Comparison of ENCODE assay signal across 8 mouse cellular contexts in the genomic region with DNA sequence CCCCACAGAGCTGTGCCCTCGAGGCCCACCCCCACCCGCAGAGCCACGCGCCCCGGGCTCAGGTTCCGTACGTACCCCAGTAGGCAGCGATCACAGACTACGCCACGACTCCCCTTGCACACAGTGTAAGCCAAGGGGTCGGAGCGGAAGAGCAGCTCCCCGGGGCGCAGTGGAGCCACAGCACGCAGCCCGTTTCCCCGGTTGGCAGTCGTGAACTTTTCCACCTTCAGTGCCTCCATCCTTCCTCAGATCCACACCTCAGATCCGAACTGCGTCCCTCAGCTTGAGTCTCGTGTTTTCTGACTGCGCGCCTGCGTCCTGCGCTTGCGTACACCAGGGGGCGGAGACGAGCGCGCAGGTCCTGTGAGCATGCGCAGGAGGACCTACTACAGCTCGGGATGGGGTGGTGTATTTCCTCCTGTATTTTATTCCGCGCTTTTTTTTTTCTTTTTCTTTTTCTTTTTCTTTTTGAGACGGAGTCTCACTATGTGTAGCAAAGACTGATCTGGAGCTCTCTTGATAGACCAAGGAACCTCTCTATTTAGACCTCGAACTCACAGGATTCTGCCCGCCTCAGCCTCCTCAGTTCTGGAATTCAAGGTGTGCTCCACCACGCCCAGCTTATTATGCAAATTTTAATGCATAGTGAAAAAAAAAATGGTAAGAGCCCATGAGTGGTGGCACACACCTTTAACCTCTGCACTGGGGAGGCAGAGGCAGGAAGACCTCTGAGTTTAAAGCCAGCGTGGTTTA. TPM values are rescaled to one million over a fixed set of nuclear protein-coding genes. Genes with fewer than 3 reads are reported as not detected.
DNase-seq lines count a peak whose midpoint lies in the region; ATAC-seq lines count a peak whose summit lies in the region.

Gene Smyd3, minus strand, starts transcription at position 329 of the 753 bp plus-strand sequence.

- peak within 1 kb of the TSS; percentile 80 for H3K4me3 ChIP-seq in brown adipose tissue, adult 24 weeks (ENCODE audit: insufficient read depth, low read depth, low read length)
- peak within 1 kb of the TSS; percentile 62 to 92 for H3K4me3 ChIP-seq in heart, embryonic 14.5 days (ENCODE audit: control insufficient read depth in 1 of 2, insufficient read depth in 1 of 2, low read depth in 1 of 2, low read length in 2 of 2)
- H3K4me3 ChIP-seq in liver, embryonic 13.5 days (replicated peaks) = peak within 1 kb of the TSS; percentile 81
- H3K4me3 ChIP-seq in stomach, embryonic 16.5 days (replicated peaks; ENCODE audit: low read length) = peak within 1 kb of the TSS; percentile 72

- H3K9ac ChIP-seq in heart, embryonic 14.5 days (ENCODE audit: low read length) = peak within 1 kb of the TSS; percentile 79
- H3K9ac ChIP-seq in liver, embryonic 13.5 days = peak within 1 kb of the TSS; percentile 87
- peak within 1 kb of the TSS; percentile 76 for H3K9ac ChIP-seq in stomach, embryonic 16.5 days (ENCODE audit: low read length)

- H3K27me3 ChIP-seq in heart, embryonic 14.5 days (ENCODE audit: control insufficient read depth, insufficient read depth, low read length) = no peaks in the 10 kb centered on the region
- no peaks in the 10 kb centered on the region for H3K27me3 ChIP-seq in liver, embryonic 13.5 days
- H3K27me3 ChIP-seq in stomach, embryonic 16.5 days (ENCODE audit: control insufficient read depth, insufficient read depth, low read length) = no peaks in the 10 kb centered on the region

- H3K27ac ChIP-seq in brown adipose tissue, adult 24 weeks (replicated peaks; ENCODE audit: low read depth, low read length) = no peak within 1 kb of the TSS
- peak within 1 kb of the TSS in 1 of 2 experiments; percentile 29; a peak in 2 of 4 replicates for H3K27ac ChIP-seq in heart, embryonic 14.5 days (replicated peaks in 1 of 2; ENCODE audit: control insufficient read depth in 1 of 2, insufficient read depth in 1 of 2, low read depth in 2 of 2, low read length in 2 of 2)
- peak within 1 kb of the TSS; percentile 83 for H3K27ac ChIP-seq in liver, embryonic 13.5 days
- peak within 1 kb of the TSS; percentile 53; the same call in 1 of the 2 replicates for H3K27ac ChIP-seq in stomach, embryonic 16.5 days (ENCODE audit: low read length)

- H3K9me3 ChIP-seq in heart, embryonic 14.5 days (ENCODE audit: control insufficient read depth, low read length) = no peaks in the 10 kb centered on the region
- no peaks in the 10 kb centered on the region for H3K9me3 ChIP-seq in liver, embryonic 13.5 days (replicated peaks)
- H3K9me3 ChIP-seq in stomach, embryonic 16.5 days (replicated peaks; ENCODE audit: control insufficient read depth, low read length) = no peaks in the 10 kb centered on the region

- ATAC-seq in heart, embryonic 14.5 days (ENCODE audit: insufficient number of reproducible peaks, insufficient read depth, low FRiP score, low read depth) = peak; percentile 72
- ATAC-seq in liver, embryonic 13.5 days (ENCODE audit: low read depth) = peak; percentile 90
- ATAC-seq in stomach, embryonic 16.5 days (ENCODE audit: insufficient read depth, low FRiP score) = peak; percentile 84

- H3K4me2 ChIP-seq in heart, embryonic 14.5 days (ENCODE audit: low read length) = peak within 1 kb of the TSS; percentile 74
- H3K4me2 ChIP-seq in liver, embryonic 13.5 days = peak within 1 kb of the TSS; percentile 100
- H3K4me2 ChIP-seq in stomach, embryonic 16.5 days (ENCODE audit: low read depth, low read length) = peak within 1 kb of the TSS; percentile 95

- 6% methylated on average over 39 of the region's 39 CpGs for WGBS in heart, embryonic 14.5 days
- WGBS in liver, embryonic 13.5 days (ENCODE audit: insufficient replicate concordance) = 4% methylated on average over 39 of the region's 39 CpGs
- 5% methylated on average over 39 of the region's 39 CpGs for WGBS in stomach, embryonic 16.5 days

- no peaks in the 10 kb centered on the region for H3K36me3 ChIP-seq in heart, embryonic 14.5 days (ENCODE audit: control insufficient read depth, insufficient read depth, low read length)
- no peaks in the 10 kb centered on the region for H3K36me3 ChIP-seq in liver, embryonic 13.5 days
- H3K36me3 ChIP-seq in stomach, embryonic 16.5 days (ENCODE audit: control insufficient read depth, insufficient read depth, low read length) = no peaks in the 10 kb centered on the region

- peak; percentile 96 for DNase-seq in CD4-positive, CD25-positive, alpha-beta regulatory T cell, adult 2 months (ENCODE audit: low read depth, low spot score)
- peak; percentile 19 for DNase-seq in fat pad, adult 2 months (ENCODE audit: extremely low read depth, low read depth, low spot score)
- peak; percentile 87 for DNase-seq in kidney, postnatal 14 days
- DNase-seq in liver, embryonic 13.5 days = peak; percentile 82
- DNase-seq in neural tube, embryonic 10.5 days (ENCODE audit: extremely low spot score, low spot score) = peak; percentile 76

- no peaks in the 10 kb centered on the region for H3K4me1 ChIP-seq in brown adipose tissue, adult 24 weeks (ENCODE audit: control insufficient read depth, insufficient read depth, insufficient read length, low read length)
- H3K4me1 ChIP-seq in heart, embryonic 14.5 days (ENCODE audit: control insufficient read depth in 2 of 2, insufficient read depth in 2 of 2, low read length in 2 of 2) = peaks cover 0 to 6% of the 10 kb centered on the region in 2 experiments; a peak in 1 of 4 replicates
- peaks cover 22% of the 10 kb centered on the region for H3K4me1 ChIP-seq in liver, embryonic 13.5 days (replicated peaks)
- H3K4me1 ChIP-seq in stomach, embryonic 16.5 days (ENCODE audit: control insufficient read depth, insufficient read depth, low read length) = peaks cover 4% of the 10 kb centered on the region; the same call in 1 of the 2 replicates

RNA-seq across cellular contexts. Expression of gene Smyd3, which starts in this region (rescaled TPM):
- 3.0 and 6.1 TPM in 2 replicates for polyA plus RNA-seq in brown adipose tissue, adult 24 weeks (2012; ENCODE audit: insufficient read depth, insufficient read length, missing spikeins)
- 11.0 and 11.3 TPM in 2 replicates for polyA plus RNA-seq in heart, embryonic 14.5 days (2014; fragmentation: Nextera tagmentation; extraction: Ambion mirVana)
- 6.6 and 7.9 TPM in 2 replicates for polyA plus RNA-seq in liver, embryonic 13.5 days (2015; fragmentation: Nextera tagmentation; extraction: Ambion mirVana)
- polyA plus RNA-seq in stomach, embryonic 16.5 days (2015; fragmentation: Nextera tagmentation; extraction: Ambion mirVana) = 18.8 and 18.9 TPM in 2 replicates

Comparison
In these comparisons a context has a peak if more than half of its experiments do, and no peak if none do; other contexts are left out.
1. DNase-seq: peak in every context shown above with its lines; median percentile 96 in CD4-positive, CD25-positive, alpha-beta regulatory T cell, adult 2 months; 87 in kidney, postnatal 14 days; 82 in liver, embryonic 13.5 days; 76 in neural tube, embryonic 10.5 days; 19 in fat pad, adult 2 months.